Mouse (Mus musculus): ENCODE results near the gene Vps33b. TPM values are rescaled to one million over a fixed set of nuclear protein-coding genes. Genes with fewer than 3 reads are reported as not detected.

Gene Vps33b
- polyA plus RNA-seq, 1 experiment = 21.9 TPM

- Histone ChIP-seq H3K27me3 (ENCODE audit: control insufficient read depth, insufficient read depth, low read length) (no peaks in the 10 kb centered on the region), H3K4me3 (ENCODE audit: control insufficient read depth, insufficient read depth, low read length) (peak overlapping the region; percentile 77), H3K36me3 (ENCODE audit: control insufficient read depth, insufficient read depth, low read length) (peaks cover 24% of the 10 kb centered on the region), H3K27ac (ENCODE audit: control insufficient read depth, insufficient read depth, low read length) (no peak overlapping the region), H3K4me1 (replicated peaks; ENCODE audit: control insufficient read depth, insufficient read depth, low read length) (0 out of 2 replicates have a peak, but pooled peaks cover 8% of the 10 kb centered on the region)
- no peak; the same call in 1 of the 2 replicates for TF ChIP-seq POLR2A (IDR thresholded peaks at IDR 0.05; ENCODE audit: control insufficient read depth, extremely low read depth, insufficient read depth, low read length, poor library complexity)
- no peak; the same call in 1 of the 2 replicates for TF ChIP-seq CTCF (IDR thresholded peaks at IDR 0.05; ENCODE audit: borderline replicate concordance, control insufficient read depth, extremely low read depth, insufficient read depth, low read length, poor library complexity)
- WGBS = 1% methylated on average over 32 of the region's 32 CpGs
- no peak for DNase-seq
These were observed 8.0 kb upstream of the Vps33b start for GRCm38 (mm10) chr7:80261372-80261990.

GRCm38 (mm10) chr7:80264606-80265005, 4.8 kb upstream of the Vps33b start:
- no peak overlapping the region for H3K4me3 ChIP-seq (ENCODE audit: control insufficient read depth, insufficient read depth, low read length)
- 96% methylated on average over 12 of the region's 12 CpGs for WGBS
- no peak for DNase-seq
- H3K27me3 ChIP-seq (ENCODE audit: control insufficient read depth, insufficient read depth, low read length) = no peaks in the 10 kb centered on the region
- H3K36me3 ChIP-seq (ENCODE audit: control insufficient read depth, insufficient read depth, low read length) = peaks cover 24% of the 10 kb centered on the region
- no peak overlapping the region for H3K27ac ChIP-seq (ENCODE audit: control insufficient read depth, insufficient read depth, low read length)
- peaks cover 11% of the 10 kb centered on the region for H3K4me1 ChIP-seq (replicated peaks; ENCODE audit: control insufficient read depth, insufficient read depth, low read length)
- TF ChIP-seq POLR2A (IDR thresholded peaks at IDR 0.05; ENCODE audit: control insufficient read depth, extremely low read depth, insufficient read depth, low read length, poor library complexity) = no peak
- TF ChIP-seq CTCF (IDR thresholded peaks at IDR 0.05; ENCODE audit: borderline replicate concordance, control insufficient read depth, extremely low read depth, insufficient read depth, low read length, poor library complexity) = no peak

GRCm38 (mm10) chr7:80267764-80268163, 1.7 kb upstream of the Vps33b start:
- WGBS = 97% methylated on average over 1 of the region's 1 CpGs
- Histone ChIP-seq H3K4me3 (ENCODE audit: control insufficient read depth, insufficient read depth, low read length) (no peak overlapping the region), H3K4me1 (replicated peaks; ENCODE audit: control insufficient read depth, insufficient read depth, low read length) (peaks cover 6% of the 10 kb centered on the region), H3K27ac (ENCODE audit: control insufficient read depth, insufficient read depth, low read length) (no peak overlapping the region), H3K36me3 (ENCODE audit: control insufficient read depth, insufficient read depth, low read length) (peaks cover 24% of the 10 kb centered on the region), H3K27me3 (ENCODE audit: control insufficient read depth, insufficient read depth, low read length) (no peaks in the 10 kb centered on the region)
- no peak for TF ChIP-seq CTCF (IDR thresholded peaks at IDR 0.05; ENCODE audit: borderline replicate concordance, control insufficient read depth, extremely low read depth, insufficient read depth, low read length, poor library complexity)
- no peak for TF ChIP-seq POLR2A (IDR thresholded peaks at IDR 0.05; ENCODE audit: control insufficient read depth, extremely low read depth, insufficient read depth, low read length, poor library complexity)
- DNase-seq = no peak

- peaks cover 25% of the 10 kb centered on the region for H3K36me3 ChIP-seq (ENCODE audit: control insufficient read depth, insufficient read depth, low read length)
- no peak for TF ChIP-seq CTCF (IDR thresholded peaks at IDR 0.05; ENCODE audit: borderline replicate concordance, control insufficient read depth, extremely low read depth, insufficient read depth, low read length, poor library complexity)
- peak; percentile 7 for TF ChIP-seq POLR2A (IDR thresholded peaks at IDR 0.05; ENCODE audit: control insufficient read depth, extremely low read depth, insufficient read depth, low read length, poor library complexity)
- WGBS = under 1% methylated on average over 23 of the region's 23 CpGs
- no peak for DNase-seq
- no peaks in the 10 kb centered on the region for H3K27me3 ChIP-seq (ENCODE audit: control insufficient read depth, insufficient read depth, low read length)
- H3K4me3 ChIP-seq (ENCODE audit: control insufficient read depth, insufficient read depth, low read length) = peak overlapping the region; percentile 99
- H3K27ac ChIP-seq (ENCODE audit: control insufficient read depth, insufficient read depth, low read length) = no peak overlapping the region; the same call in 1 of the 2 replicates
- H3K4me1 ChIP-seq (replicated peaks; ENCODE audit: control insufficient read depth, insufficient read depth, low read length) = peaks cover 6% of the 10 kb centered on the region
These were observed 354 bp downstream of the Vps33b start for GRCm38 (mm10) chr7:80269751-80270255.

- TF ChIP-seq POLR2A (IDR thresholded peaks at IDR 0.05; ENCODE audit: control insufficient read depth, extremely low read depth, insufficient read depth, low read length, poor library complexity) = no peak
- TF ChIP-seq CTCF (IDR thresholded peaks at IDR 0.05; ENCODE audit: borderline replicate concordance, control insufficient read depth, extremely low read depth, insufficient read depth, low read length, poor library complexity) = no peak
- Histone ChIP-seq H3K36me3 (ENCODE audit: control insufficient read depth, insufficient read depth, low read length) (peaks cover 38% of the 10 kb centered on the region), H3K27ac (ENCODE audit: control insufficient read depth, insufficient read depth, low read length) (no peak overlapping the region), H3K4me3 (ENCODE audit: control insufficient read depth, insufficient read depth, low read length) (no peak overlapping the region), H3K4me1 (replicated peaks; ENCODE audit: control insufficient read depth, insufficient read depth, low read length) (peaks cover 6% of the 10 kb centered on the region), H3K27me3 (ENCODE audit: control insufficient read depth, insufficient read depth, low read length) (no peaks in the 10 kb centered on the region)
- WGBS = 95% methylated on average over 2 of the region's 2 CpGs
- no peak for DNase-seq
These were observed 4.0 kb downstream of the Vps33b start for GRCm38 (mm10) chr7:80273456-80273855.

DNA sequence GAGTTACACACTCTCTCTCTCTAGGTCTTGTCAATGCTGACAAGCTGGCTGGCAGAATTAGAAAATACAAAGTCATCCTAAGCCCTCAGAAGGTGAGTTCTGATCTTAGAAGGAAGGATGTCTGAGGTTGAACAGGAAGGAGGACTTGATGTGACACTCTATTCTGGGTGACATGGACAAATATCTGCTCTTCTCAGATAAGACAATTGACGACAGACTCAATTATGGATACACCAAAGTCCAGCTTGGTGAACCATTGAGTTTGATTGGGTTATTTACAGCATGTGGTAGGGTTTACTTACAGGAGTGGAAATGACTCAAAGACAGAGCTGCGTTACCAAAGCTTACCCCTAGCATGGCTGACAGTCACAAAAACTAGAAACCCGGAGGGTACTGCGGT, 6.9 kb downstream of the Vps33b start:
- no peaks in the 10 kb centered on the region for H3K27me3 ChIP-seq (ENCODE audit: control insufficient read depth, insufficient read depth, low read length)
- no peak overlapping the region for H3K27ac ChIP-seq (ENCODE audit: control insufficient read depth, insufficient read depth, low read length)
- H3K4me1 ChIP-seq (replicated peaks; ENCODE audit: control insufficient read depth, insufficient read depth, low read length) = no peaks in the 10 kb centered on the region
- 93% methylated on average over 4 of the region's 4 CpGs for WGBS
- peaks cover 49% of the 10 kb centered on the region for H3K36me3 ChIP-seq (ENCODE audit: control insufficient read depth, insufficient read depth, low read length)
- TF ChIP-seq POLR2A (IDR thresholded peaks at IDR 0.05; ENCODE audit: control insufficient read depth, extremely low read depth, insufficient read depth, low read length, poor library complexity) (no peak), CTCF (IDR thresholded peaks at IDR 0.05; ENCODE audit: borderline replicate concordance, control insufficient read depth, extremely low read depth, insufficient read depth, low read length, poor library complexity) (no peak)
- no peak for DNase-seq
- no peak overlapping the region for H3K4me3 ChIP-seq (ENCODE audit: control insufficient read depth, insufficient read depth, low read length)

Measured in thymus, adult 2 months (tissue).